Mouse (Mus musculus): ENCODE measurements around the gene Mrln. TPM values are rescaled to one million over a fixed set of nuclear protein-coding genes. Genes with fewer than 3 reads are reported as not detected.
"Not testable (repeated sequence)": the region's sequence is repeated elsewhere in the genome, so short reads cannot be mapped to it uniquely, and the experiment has no call there.

Mrln gene
- total RNA-seq, 1 experiment from 2014 or later: not detected

DNA sequence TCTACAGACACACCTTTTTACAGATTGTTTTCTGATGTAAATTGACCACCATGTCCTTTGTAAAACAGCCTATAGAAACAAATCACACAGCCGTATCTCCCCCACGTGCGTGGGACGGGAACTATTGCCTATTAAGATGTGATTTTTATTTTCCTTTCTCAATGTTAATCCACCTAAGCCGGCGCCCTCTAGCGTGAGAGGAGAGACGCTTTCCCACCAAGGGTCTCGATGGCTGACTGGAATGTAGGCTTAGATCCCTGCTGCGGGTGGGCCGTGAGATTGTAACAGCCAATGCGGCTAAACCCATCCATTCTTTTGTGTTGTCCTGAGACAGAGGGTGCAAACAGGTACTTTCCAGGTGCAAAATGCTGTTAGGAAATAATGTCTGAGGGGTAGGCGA is 14.6 kb upstream of the Mrln start:
- ATAC-seq (replicated peaks; ENCODE audit: low read depth, poor library complexity, severe bottlenecking): no peak

DNA sequence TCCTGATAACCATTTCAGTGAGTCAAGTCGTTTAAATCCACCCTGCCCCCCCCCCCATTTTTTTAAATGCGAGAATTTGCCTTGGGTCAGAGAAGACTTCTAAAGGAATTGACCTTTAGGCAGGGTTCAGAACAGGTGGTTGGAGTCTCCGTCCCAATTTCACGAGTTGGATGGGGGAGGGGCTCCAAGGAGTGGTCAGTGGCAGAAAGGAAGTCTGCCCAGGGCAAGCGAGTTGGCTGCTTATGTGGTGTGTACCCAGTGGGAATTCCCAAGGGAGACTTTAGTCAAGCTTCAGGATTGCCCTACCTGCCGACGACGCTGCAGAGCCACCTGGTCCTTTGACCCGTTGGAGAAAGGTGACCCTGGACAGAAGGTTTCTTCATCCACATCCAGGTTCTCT is 10.2 kb upstream of the Mrln start:
- no peak for ATAC-seq (replicated peaks; ENCODE audit: low read depth, poor library complexity, severe bottlenecking)

DNA sequence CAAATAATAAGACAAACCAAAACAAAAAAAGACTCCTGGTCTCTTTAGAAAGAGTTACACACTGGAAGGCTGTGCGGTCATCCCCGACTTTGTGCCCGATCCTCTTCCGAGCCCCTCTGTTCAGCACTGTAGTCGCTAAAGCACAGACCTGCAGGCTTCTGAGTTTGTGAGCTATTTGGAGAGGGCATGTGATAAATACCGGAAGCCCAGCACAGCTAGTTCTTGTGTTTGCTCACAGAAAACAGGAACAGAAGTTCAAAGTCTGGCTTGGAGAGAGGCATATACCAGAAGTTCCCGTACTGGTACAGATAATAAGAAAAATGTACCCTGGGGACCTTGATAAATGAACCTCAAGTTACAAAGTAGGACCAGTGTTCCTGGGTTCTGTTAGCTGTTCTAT is 9.2 kb upstream of the Mrln start:
- ATAC-seq (replicated peaks; ENCODE audit: low read depth, poor library complexity, severe bottlenecking): peak; percentile 59

DNA sequence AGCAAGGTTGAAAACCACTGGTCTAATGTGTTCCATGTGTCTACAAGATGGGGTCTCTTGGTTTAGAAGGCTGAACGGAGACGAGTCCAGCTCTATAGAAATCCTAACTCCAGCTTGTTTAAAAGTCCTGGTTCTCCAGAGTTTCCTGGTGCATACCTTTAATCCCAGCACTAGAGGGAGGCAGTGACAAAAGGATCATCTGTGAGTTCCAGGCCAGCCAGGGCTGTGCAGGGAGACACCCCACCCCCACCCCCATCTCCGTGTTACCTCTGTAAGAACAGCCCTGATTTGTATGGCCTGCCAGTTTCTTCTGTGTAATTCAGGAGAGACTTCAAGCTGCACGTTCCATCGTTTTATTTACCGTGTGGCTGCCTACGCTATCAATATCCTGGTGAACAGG is 8.7 kb upstream of the Mrln start:
- peak; percentile 30 for ATAC-seq (replicated peaks; ENCODE audit: low read depth, poor library complexity, severe bottlenecking)

DNA sequence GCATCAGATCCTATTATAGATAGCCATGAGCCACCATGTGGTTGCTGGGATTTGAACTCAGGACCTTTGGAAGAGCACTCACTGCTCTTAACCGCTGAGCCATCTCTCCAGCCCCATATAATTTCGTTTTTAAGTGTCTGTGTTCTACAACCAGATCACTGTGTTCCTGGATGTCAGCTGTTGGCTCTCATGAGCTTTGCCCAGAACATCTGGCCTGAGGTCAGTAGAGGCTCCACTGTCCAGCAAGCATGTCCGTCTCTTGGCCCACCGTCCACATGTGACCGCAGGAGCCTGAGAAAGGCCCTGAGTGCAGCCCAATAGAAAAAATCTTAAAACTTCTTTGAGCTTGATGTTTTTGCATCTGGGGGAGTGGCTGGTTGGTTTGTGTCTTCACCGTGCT is 7.8 kb upstream of the Mrln start:
- ATAC-seq (replicated peaks; ENCODE audit: low read depth, poor library complexity, severe bottlenecking): no peak

DNA sequence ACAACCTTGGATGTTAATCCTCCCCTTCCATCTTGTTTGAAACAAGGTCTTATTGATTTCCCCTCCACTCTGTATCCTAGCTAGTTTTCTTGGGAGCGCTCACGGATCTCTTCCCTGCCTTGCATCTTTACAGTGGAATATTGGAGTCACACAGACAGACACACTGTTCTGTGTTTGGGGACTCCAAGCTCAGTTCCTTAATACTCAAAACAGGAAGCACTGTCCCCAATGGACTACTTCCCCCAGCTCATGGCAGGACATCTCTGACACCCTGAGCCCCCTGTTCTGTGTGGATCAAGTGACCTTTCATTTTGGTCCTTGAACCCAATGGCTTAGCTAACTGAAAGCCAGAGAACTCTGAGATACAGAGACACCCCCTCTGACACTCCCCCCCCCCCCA is 6.9 kb upstream of the Mrln start:
- ATAC-seq (replicated peaks; ENCODE audit: low read depth, poor library complexity, severe bottlenecking): peak; percentile 13; the same call in 1 of the 2 replicates

DNA sequence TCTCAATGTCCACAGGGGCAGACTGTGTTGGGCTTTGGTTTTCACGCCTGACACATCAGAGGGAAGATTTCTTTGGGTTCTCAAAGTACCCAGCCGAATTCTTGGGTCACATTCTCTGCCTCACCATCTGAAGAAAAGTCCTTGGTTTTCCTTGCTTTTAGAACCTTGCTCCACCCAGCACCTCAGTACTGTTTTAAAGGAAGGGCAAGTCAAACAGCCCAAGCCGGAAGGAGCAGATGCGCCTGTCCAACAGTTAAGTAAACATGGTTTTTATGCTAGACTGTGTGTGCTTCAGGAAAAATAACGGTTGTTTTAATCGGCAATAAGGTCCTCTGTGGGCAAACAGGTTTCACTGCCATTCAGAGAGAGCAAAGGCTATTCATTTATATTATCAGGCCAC is 6.5 kb upstream of the Mrln start:
- ATAC-seq (replicated peaks; ENCODE audit: low read depth, poor library complexity, severe bottlenecking): no peak

DNA sequence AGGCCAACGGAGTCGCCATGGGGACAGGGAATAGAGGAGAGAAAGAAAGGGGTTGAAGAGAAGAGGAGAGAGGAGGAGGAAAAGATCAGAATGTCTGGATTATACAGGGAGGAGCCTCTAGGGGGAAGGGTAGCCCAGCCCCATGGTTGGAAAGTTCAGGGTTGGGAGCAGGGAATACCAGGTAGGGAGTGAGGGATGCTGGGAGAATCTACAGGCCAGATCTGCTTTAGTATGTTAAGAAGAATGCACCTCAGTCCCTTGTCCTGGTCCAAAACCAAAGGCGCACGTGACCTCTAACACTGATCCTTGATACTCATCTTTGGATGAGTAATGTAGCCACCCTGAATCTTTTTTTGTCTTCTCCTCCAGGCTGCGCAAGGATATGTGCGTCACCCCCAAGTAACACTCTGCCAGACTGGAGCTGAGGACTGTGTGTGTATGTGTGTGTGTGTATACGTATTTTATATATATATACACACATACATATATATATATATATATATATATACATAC is 5.5 kb upstream of the Mrln start:
- no peak for ATAC-seq (replicated peaks; ENCODE audit: low read depth, poor library complexity, severe bottlenecking)

DNA sequence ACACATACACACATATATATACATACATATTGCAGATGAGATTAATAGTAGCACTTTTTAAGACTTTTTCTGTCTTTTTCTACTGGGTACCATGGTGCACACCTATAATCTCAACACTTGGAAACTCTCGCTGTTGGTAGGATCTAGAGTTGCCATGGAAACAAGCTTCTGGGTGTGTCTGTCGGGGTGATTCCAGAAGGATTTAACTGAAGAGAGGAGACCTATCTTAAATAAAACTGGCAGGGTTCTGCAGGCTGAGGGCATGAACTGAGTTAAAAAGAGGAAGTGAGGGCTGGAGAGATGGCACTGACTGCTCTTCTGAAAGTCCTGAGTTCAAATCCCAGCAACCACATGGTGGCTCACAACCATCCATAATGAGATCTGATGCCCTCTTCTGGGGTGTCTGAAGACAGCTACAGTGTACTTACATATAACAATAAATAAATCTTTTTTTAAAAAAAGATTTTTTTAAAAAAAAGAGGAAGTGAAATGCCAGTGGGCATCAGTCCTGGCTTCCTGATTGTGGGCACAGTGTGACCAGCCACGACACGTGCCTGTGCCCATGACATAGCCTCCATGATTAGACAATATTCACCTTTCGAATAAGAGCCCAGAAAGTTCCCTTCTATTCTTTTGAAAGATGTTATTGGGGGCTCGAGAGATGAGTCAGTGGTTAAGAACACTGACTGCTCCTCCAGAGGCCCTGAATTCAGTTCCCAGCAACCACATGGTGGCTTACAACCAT is 4.8 kb upstream of the Mrln start:
- ATAC-seq (replicated peaks; ENCODE audit: low read depth, poor library complexity, severe bottlenecking): peak; percentile 58

DNA sequence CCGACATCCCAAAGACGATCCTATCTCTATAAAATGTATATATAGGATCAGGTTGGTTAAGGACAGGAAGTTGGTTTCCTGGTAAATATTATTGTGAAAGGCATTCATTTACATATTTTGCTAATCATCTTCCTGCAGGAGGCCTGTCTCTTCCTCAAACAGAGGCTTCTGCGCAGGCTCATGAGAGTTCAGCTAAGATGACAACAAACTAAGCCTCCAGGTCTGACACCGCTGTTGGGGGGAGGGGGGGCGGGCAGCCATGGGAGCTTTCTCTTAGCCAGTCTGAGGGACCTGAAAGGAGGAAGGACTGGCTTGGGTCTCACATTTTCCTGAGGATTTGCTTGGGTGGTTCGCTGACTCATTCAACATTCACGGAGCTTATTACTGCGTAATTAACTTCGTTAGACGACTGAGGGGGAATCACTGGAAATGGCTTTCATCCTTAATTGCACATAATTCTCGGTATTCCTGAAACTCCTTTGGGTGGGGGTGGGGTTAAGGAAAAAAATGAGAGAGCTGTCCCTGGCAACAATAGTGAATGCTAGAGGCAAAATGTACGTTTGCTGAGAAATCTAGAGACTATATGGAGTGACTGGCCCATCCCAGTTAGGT is 3.5 kb upstream of the Mrln start:
- peak; percentile 71 for ATAC-seq (replicated peaks; ENCODE audit: low read depth, poor library complexity, severe bottlenecking)

DNA sequence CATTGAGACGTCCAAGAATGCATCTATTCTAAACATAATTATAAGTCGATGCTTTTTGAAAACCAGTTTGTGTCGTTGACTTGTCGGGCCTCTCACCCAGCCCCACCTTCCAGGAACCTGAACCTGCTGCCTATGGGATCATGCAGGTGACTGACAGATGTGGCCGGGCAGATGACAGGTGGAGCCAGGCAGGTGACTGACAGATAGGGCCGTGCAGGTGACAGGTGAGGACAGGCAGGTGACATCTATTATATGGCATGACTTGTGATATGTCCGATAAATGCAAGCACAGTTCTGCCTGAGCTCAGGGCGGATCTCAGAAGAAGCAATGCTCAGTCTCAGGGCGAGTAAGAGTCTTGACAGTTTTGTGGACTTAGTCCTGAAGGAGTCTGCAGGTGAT is 6.8 kb downstream of the Mrln start:
- no peak for ATAC-seq (replicated peaks; ENCODE audit: low read depth, poor library complexity, severe bottlenecking)

DNA sequence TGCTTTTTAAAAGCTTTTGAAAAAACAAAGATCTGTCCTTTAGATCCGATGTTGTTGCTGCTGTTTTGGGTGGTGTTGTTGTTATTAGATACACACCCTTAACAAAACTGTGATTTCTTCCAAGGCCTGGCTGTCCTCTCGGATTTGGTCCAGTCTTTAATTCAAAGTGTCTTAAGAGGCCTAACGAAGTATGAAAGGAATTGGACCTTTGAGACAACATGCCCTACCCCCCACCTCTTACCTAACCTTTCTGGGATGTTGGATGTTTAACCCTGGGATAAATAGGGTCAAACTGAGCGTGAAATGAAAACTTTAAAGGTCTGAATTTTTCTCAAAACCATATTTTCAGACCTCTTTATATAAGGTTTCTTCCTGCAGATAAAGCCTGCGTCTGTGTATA is 16.5 kb downstream of the Mrln start:
- no peak for ATAC-seq (replicated peaks; ENCODE audit: low read depth, poor library complexity, severe bottlenecking)

DNA sequence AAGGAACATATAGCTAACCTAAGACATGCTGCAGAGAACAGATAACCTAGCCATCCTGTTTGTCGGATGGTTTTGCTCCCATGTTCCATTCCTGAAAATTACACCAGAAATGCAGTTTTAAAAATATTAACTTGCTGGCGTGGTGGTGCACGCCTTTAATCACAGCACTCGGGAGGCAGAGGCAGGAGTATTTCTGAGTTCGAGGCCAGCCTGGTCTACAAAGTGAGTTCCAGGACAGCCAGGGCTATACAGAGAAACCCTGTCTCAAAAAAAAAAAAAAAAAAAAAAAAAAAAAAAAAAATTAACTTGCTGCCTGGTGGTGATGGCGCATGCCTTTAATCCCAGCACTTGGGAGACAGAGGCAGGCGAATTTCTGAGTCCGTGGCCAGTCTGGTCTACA is 17.8 kb downstream of the Mrln start:
- not testable (repeated sequence) for ATAC-seq (replicated peaks; ENCODE audit: low read depth, poor library complexity, severe bottlenecking)

DNA sequence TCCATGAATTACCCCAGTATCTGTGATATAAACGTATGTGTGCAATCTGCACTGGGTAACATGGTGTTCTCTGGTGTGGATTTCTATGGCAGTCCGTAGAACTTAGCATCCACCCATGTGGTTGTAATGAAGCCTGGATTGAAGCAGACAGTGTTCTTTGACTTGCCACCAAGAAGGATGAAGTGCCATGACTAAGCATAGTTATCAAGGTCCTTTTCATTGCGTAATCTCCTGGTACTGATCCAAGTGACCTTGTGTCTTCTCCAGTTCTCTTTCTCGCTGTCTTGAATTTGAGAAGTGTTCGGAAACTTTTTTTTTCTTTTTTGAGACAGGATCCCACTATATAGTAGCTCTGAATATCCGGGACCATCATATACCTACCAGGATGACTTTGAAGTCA is 20.1 kb downstream of the Mrln start:
- peak; percentile 54 for ATAC-seq (replicated peaks; ENCODE audit: low read depth, poor library complexity, severe bottlenecking)

DNA sequence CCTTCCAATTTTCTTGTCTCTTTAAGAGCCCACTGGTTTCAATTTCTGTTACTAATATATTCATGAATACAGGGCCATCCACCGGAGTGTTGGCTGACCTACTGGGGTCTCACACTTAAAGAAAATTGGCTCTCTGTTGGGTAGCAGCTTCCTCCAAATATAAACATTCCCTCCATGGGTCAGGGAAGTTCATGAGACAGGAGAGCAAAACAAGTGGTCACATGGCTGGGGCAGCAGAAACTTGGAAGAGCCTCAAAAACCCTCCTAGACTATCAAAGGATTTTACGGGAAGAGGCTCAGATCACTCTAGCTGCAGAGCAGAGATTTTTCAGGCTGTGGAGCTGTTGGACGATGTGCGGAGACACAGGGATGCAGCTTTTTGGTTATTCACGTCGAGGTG is 21.3 kb downstream of the Mrln start:
- ATAC-seq (replicated peaks; ENCODE audit: low read depth, poor library complexity, severe bottlenecking): no peak

DNA sequence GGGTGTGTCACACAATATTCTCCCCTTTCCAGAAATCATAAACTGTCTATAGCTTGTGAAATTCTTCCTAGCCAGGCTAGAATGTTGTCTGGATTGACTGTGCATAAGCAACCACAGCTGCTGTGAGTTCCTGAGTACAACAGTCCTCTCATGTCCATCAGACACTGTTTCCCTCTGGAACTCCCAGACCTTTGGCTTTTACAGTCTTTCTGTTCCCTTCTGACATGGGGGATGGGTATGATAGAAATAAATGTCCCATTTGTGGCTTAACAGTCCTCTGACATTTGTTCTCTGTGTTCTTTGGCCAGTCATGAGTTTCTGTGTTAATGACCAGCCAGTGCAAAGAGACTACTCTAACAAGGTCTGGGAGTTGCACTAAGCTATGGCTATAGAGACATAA is 22.1 kb downstream of the Mrln start:
- no peak for ATAC-seq (replicated peaks; ENCODE audit: low read depth, poor library complexity, severe bottlenecking)

DNA sequence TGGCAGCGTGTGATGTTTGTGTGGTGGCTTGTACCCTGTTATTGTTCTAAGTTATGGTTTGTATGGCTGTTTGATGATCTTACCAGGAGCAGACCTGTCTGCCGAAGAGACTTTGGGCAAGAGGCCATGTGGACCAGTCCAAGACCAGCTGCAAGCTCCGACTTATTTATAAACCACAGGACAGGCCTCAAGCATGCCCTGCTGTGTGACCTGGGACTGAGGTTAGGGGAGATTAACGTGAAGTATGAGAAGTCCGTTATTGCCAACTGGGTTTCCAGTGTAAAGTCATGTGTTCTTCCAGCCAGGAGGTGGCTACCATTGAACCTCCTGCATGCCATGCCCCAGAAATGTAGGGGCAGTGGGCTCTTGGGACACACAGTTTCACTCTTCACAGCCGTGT is 25.9 kb downstream of the Mrln start:
- ATAC-seq (replicated peaks; ENCODE audit: low read depth, poor library complexity, severe bottlenecking): no peak

DNA sequence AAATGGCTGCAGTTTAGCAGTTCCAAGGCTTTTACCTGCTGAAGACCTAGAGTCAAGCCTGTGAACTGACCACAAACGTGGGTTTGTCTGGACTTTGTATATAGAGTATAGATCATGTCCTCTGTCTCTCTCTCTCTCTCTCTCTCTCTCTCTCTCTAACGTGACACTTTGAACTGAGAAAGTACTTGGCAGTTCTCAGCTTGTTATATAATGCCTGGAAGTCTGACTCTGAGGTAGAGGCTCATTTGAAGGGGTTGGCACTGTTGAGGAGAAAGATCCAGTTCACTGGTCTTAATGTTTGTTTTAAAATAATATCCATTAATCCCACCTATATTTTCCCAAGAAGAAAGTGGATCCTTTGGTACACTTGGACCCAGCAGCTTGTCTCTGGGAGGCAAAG is 33.5 kb downstream of the Mrln start:
- ATAC-seq (replicated peaks; ENCODE audit: low read depth, poor library complexity, severe bottlenecking): no peak

DNA sequence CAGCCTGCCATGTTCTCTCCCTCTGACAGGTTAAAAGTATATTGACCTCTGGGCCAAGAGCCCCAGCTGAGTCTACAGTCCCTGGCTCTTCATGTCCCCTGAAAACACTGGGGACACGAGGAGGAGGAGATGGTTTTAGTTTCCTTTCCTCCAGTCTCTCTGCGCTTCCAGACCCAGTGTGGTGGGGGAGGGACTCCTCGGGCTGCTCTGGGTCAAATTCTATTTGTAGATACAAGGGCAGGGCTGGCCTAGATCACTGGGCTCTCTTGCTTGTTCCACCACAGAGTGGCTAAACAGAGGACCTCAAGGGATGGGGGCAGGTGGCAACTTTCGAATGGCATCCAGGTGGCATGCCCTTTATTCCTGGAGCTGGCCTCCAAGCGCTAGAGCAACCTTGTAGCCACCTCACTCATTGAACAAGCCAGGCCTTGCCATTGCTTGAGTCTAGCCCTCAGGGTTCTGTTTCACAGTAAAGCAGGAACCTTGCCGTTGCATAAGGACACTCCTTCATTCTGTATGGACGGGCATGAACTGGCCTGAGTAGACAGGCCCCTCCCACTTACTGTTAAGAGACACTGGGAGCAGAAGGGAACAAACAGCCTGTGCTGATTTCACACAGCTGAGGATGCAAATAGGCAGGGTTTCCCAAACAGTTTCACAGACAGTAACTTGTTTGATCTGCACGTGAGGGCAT is 38.4 kb downstream of the Mrln start:
- ATAC-seq (replicated peaks; ENCODE audit: low read depth, poor library complexity, severe bottlenecking): peak; percentile 78

DNA sequence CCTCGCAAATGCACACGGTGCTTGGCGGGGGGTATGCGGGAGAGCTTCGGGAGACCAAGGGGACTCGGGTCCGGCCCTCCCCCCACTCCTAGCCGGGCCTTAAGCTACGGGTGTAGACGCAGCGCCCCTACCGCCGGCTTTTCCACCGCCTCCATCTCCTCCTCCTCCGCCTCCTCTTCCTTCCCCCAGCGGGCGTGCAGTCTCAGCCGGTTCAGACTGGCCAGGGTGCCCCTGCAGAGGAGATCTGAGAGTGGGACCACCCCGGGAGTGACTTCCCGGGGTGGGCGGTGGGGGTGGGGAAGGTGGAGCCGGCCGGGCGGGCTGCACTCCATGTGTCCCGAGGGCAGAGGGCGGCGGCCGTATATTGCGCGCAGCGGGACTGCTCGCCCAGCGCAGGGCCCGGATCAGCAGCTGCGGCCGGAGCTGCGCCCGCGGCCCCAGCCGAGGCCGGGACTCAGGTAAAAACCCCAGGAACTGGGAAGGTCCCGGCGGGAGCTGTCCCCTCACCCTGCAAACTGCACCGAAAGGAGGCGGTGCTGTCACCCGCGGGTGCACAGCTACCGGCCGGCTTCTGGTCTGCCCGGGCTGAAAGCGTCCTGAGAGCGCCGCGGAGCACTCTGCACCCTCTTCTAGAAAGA is 40.6 kb downstream of the Mrln start, which contains the start of gene Slc16a9:
TSS of gene Slc16a9 (plus strand) at position 180 of the 638 bp plus-strand sequence.
- ATAC-seq (replicated peaks; ENCODE audit: low read depth, poor library complexity, severe bottlenecking): peak; percentile 71

DNA sequence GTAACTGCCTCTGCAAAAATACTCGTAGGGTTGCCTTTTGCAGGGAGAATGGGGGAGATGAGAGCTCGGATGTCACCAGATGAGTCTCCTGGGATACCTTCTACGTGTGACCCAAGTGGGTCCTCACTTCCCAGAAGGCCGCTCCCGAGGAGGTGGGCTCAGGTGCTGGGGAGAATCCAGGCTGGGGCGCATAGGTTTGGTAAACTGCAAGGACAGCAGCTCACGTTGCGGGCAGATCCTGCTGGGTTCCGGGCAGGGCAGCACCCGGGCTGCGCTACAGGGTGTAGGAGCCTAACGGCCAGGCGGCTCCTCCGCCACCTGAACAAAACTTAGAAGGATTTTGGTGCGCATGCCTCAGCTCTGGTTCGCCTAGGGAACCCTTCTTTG is 41.1 kb downstream of the Mrln start:
- ATAC-seq (replicated peaks; ENCODE audit: low read depth, poor library complexity, severe bottlenecking): 0 out of 2 replicates have a peak, but pooled peaks have one; percentile 27
